Mouse (Mus musculus) heart, postnatal 0 days (tissue): ENCODE data around the gene Atp2c2. TPM values are rescaled to one million over a fixed set of nuclear protein-coding genes. Genes with fewer than 3 reads are reported as not detected.

Experiments
- ATAC-seq: fragments of 200-750 bp; cut with Nextera tagmentation; 2 replicates; pipeline ENCODE4 v1.8.0; 2017; ENCODE audit warnings: low read depth, moderate number of reproducible peaks, moderate library complexity; ENCODE audit not compliant: insufficient read depth
- DNase-seq: peaks from one replicate; pipeline ENCODE4 v3.0.0-alpha.2; 2016; ENCODE audit warnings: low spot score
- H3K27ac ChIP-seq: fragments of 300-500 bp; sonication (generic); 2 replicates; pipeline ENCODE4 v1.5.1; 2014; ENCODE audit warnings: low read depth, mild to moderate bottlenecking
- H3K27me3 ChIP-seq: fragments of 300-500 bp; sonication (generic); 2 replicates; pipeline ENCODE4 v1.6.1; 2014; ENCODE audit warnings: low read length, mixed read lengths; ENCODE audit not compliant: control insufficient read depth, insufficient read depth
- H3K36me3 ChIP-seq: fragments of 300-500 bp; sonication (generic); replicated peaks from 2 replicates; pipeline ENCODE4 v1.6.1; 2014; ENCODE audit warnings: low read length, mixed read lengths; ENCODE audit not compliant: control insufficient read depth, insufficient read depth
- H3K4me1 ChIP-seq: fragments of 300-500 bp; sonication (generic); 2 replicates; pipeline ENCODE4 v1.6.1; 2014; ENCODE audit warnings: antibody characterized with exemption; ENCODE audit not compliant: control insufficient read depth, insufficient read depth
- H3K4me2 ChIP-seq: fragments of 300-500 bp; sonication (generic); 2 replicates; pipeline ENCODE4 v1.6.1; 2014; ENCODE audit warnings: low read depth, mild to moderate bottlenecking, low read length, moderate library complexity
- H3K4me3 ChIP-seq: fragments of 300-500 bp; sonication (generic); 2 replicates; pipeline ENCODE4 v1.5.1; 2014; ENCODE audit warnings: low read depth, low read length
- H3K9ac ChIP-seq: fragments of 300-500 bp; sonication (generic); replicated peaks from 2 replicates; pipeline ENCODE4 v1.6.1; 2014; ENCODE audit warnings: low read depth, low read length, mixed read lengths
- H3K9me3 ChIP-seq: fragments of 300-500 bp; sonication (generic); replicated peaks from 2 replicates; pipeline ENCODE4 v1.6.1; 2016; ENCODE audit warnings: low read length; ENCODE audit not compliant: control insufficient read depth
- CTCF ChIP-seq: IDR thresholded peaks from 2 replicates; pipeline ENCODE4 v1.5.1; 2016; ENCODE audit warnings: antibody characterized with exemption, control low read depth, low read depth
- EP300 ChIP-seq: IDR thresholded peaks from 2 replicates; pipeline ENCODE4 v1.6.1; 2016; ENCODE audit warnings: antibody characterized with exemption, low read depth
- WGBS: fragments of 180-500 bp; shearing (Covaris S2); extraction: QIAGEN DNeasy Blood & Tissue Kit; methylation state at CpG from one replicate; pipeline ENCODE4 v1.1.7; 2014; 5-methylcytosine and 5-hydroxymethylcytosine counted together
- polyA plus RNA-seq: library from polyadenylated mRNA; unstranded; fragments of >200 nt; fragmentation: Nextera tagmentation; extraction: Ambion mirVana; gene quantifications from 2 replicates; pipeline ENCODE4 v1.2.1, GENCODE M21; 2015
- total RNA-seq: library from RNA; depleted of rRNA; stranded (reverse); fragments of >200 nt; gene quantifications from 2 replicates; pipeline ENCODE4 v1.2.3, GENCODE M21; 2014; ENCODE audit warnings: low replicate concordance

Gene Atp2c2
- total and polyA plus RNA-seq, 2 experiments from 2014 or later: 0.12 TPM; not detected in 1

GRCm38 (mm10) chr8:119761692-119762091, 61.9 kb downstream of the Atp2c2 start:
- Histone ChIP-seq H3K9me3 (no peaks in the 10 kb centered on the region), H3K4me1 (peaks cover 3% of the 10 kb centered on the region; the same call in 1 of the 2 replicates), H3K9ac (no peak overlapping the region), H3K27me3 (no peaks in the 10 kb centered on the region), H3K4me2 (no peak overlapping the region), H3K27ac (no peak overlapping the region), H3K4me3 (no peak overlapping the region), H3K36me3 (peaks cover 47% of the 10 kb centered on the region)
- ATAC-seq: no peak
- TF ChIP-seq EP300: no peak
- no peak for TF ChIP-seq CTCF
- 78% methylated on average over 11 of the region's 11 CpGs for WGBS
- no peak for DNase-seq

DNA sequence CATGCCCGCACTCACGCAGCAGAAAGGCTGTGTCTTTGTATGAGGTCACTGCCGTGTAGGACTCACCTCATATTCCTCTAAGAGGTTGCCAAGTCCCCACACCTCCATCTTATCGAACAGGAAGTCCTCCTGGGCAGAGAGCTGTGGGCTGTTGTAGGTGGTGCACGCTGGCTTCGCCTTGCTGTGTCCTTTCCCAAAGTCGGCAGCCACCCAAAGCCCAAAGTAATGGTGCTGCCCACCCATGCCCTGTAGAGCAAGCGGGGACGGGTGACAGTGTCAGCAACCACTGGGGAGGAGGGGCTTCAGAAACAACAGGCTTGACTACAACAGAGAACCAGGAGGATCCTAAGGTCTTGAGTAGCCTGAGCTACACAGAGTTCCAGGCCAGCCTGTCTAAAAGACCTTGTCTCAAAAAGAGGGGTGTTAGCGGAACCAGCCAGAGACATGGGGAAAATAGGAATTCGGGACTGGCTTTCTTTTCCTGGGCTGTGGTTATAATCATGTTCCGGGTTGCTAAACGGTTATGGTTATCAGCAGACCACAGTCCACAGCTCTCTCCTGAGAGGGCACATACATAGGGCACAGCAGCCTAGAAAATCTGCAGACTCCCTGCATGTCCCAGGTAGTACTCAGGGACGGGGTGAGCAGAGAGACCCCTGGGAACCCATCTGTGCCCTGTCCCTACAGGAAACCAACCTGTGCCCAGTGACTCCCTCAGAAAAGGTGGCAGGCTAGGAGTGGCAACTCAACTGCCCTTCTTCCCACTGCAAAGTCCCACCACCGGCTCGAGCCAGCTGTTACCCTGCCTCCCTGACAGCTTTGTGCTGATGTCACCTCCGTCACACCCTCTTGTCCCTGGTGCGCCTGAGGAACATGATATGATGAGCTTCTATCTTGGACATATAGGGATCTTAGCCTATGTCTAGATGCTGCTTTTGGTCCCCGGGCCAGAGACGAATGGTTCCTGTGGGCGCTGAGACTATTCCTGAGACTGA, 62.7 kb downstream of the Atp2c2 start:
- H3K27me3 ChIP-seq: no peaks in the 10 kb centered on the region
- no peak for ATAC-seq
- no peaks in the 10 kb centered on the region for H3K4me1 ChIP-seq
- no peak for TF ChIP-seq EP300
- no peak for TF ChIP-seq CTCF
- no peak overlapping the region for H3K4me3 ChIP-seq
- no peak overlapping the region for H3K4me2 ChIP-seq
- H3K9ac ChIP-seq: no peak overlapping the region
- peaks cover 55% of the 10 kb centered on the region for H3K36me3 ChIP-seq
- WGBS: 82% methylated on average over 21 of the region's 21 CpGs
- DNase-seq: no peak
- no peaks in the 10 kb centered on the region for H3K9me3 ChIP-seq
- no peak overlapping the region for H3K27ac ChIP-seq

DNA sequence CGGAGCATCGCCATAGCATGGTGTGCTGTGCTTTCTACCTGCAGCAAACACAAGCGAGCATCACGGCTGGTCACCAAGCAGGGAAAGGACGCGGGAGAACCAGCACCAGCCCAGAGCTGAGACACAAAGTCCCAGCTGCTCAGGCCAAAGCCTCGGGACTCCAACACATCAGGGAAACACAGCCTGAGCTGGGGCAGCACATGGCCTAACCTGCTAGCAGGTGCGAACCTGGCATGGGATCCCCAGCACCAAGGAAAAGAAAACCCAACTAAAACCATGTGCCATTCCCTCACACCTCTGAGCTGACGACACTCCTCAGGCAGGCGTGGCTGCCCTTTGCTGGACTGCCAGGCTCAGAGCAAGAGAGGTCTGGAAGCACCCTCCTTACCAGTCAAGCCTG, 65.5 kb downstream of the Atp2c2 start:
- ATAC-seq (no peak), DNase-seq (no peak)
- no peak for TF ChIP-seq EP300
- no peak for TF ChIP-seq CTCF
- H3K36me3 ChIP-seq: peaks cover 67% of the 10 kb centered on the region
- H3K9me3 ChIP-seq: no peaks in the 10 kb centered on the region
- WGBS: 87% methylated on average over 10 of the region's 10 CpGs
- H3K9ac ChIP-seq: no peak overlapping the region
- H3K27ac ChIP-seq: no peak overlapping the region
- no peaks in the 10 kb centered on the region for H3K4me1 ChIP-seq
- no peaks in the 10 kb centered on the region for H3K27me3 ChIP-seq
- no peak overlapping the region for H3K4me3 ChIP-seq
- no peak overlapping the region for H3K4me2 ChIP-seq

- Histone ChIP-seq H3K9ac (no peak overlapping the region), H3K27me3 (no peaks in the 10 kb centered on the region), H3K27ac (no peak overlapping the region), H3K4me2 (no peak overlapping the region), H3K4me3 (no peak overlapping the region), H3K4me1 (no peaks in the 10 kb centered on the region), H3K9me3 (no peaks in the 10 kb centered on the region), H3K36me3 (peaks cover 64% of the 10 kb centered on the region)
- ATAC-seq (no peak), DNase-seq (no peak)
- WGBS: 72% methylated on average over 22 of the region's 22 CpGs
- TF ChIP-seq CTCF (no peak), EP300 (no peak)
Observed at GRCm38 (mm10) chr8:119765761-119766444, 66.1 kb downstream of the Atp2c2 start.

GRCm38 (mm10) chr8:119776668-119777245, 76.9 kb downstream of the Atp2c2 start:
- Histone ChIP-seq H3K27me3 (no peaks in the 10 kb centered on the region; the same call in 1 of the 2 replicates), H3K27ac (no peak overlapping the region), H3K9me3 (no peaks in the 10 kb centered on the region), H3K4me2 (peak overlapping the region; percentile 91; the same call in 1 of the 2 replicates), H3K4me3 (no peak overlapping the region), H3K4me1 (peaks cover 18% of the 10 kb centered on the region), H3K9ac (peak overlapping the region; percentile 17; the same call in 1 of the 2 replicates), H3K36me3 (0 out of 2 replicates have a peak, but pooled peaks cover under 1% of the 10 kb centered on the region)
- ATAC-seq (no peak), DNase-seq (no peak)
- TF ChIP-seq CTCF: no peak
- TF ChIP-seq EP300: no peak
- 66% methylated on average over 7 of the region's 7 CpGs for whole genome bisulfite sequencing
